Mouse (Mus musculus) liver, embryonic 14.5 days (tissue): ENCODE measurements at regions not wholly inside any gene's neighbourhood (a gene's known extent, or its start where the extent isn't known, plus 50 kb on each side); places are given as distances from the start of the nearest gene placed in this dataset.

Source experiments
- ATAC-seq: fragments of 200-750 bp; cut with Nextera tagmentation; 2 replicates; pipeline ENCODE4 v1.8.0; 2017; ENCODE audit warnings: moderate number of reproducible peaks, mild to moderate bottlenecking, moderate library complexity; ENCODE audit not compliant: insufficient read depth
- DNase-seq, 3 experiments: peaks; one replicate each; pipeline ENCODE4 v3.0.0-alpha.2; 2012 to 2013; ENCODE audit warnings: low read depth in 3 of 3, low spot score in 3 of 3
- H3K27ac ChIP-seq: fragments of 300-500 bp; sonication (generic); 2 replicates; pipeline ENCODE4 v1.5.1; 2014; ENCODE audit warnings: moderate library complexity, mild to moderate bottlenecking, control low read depth, inconsistent platforms
- H3K27me3 ChIP-seq: fragments of 300-500 bp; sonication (generic); 2 replicates; pipeline ENCODE4 v1.6.1; 2014; ENCODE audit warnings: mild to moderate bottlenecking, low read length, moderate library complexity; ENCODE audit not compliant: control insufficient read depth, insufficient read depth
- H3K36me3 ChIP-seq: fragments of 300-500 bp; sonication (generic); replicated peaks from 2 replicates; pipeline ENCODE4 v1.6.1; 2014; ENCODE audit warnings: low read depth; ENCODE audit not compliant: control insufficient read depth, insufficient read depth
- H3K4me1 ChIP-seq, 2 experiments: fragments of 200-500 bp in 1 of 2; fragments of 300-500 bp in 1 of 2; sonication (generic) in 1 of 2; replicated peaks; 2 replicates each; pipeline ENCODE4 v1.6.1; 2012 to 2014; ENCODE audit warnings: antibody characterized with exemption in 1 of 2, inconsistent platforms in 1 of 2, low read length in 1 of 2; ENCODE audit not compliant: control insufficient read depth in 2 of 2, insufficient read depth in 2 of 2
- H3K4me2 ChIP-seq: fragments of 300-500 bp; sonication (generic); 2 replicates; pipeline ENCODE4 v1.6.1; 2014; ENCODE audit warnings: low read depth, mild to moderate bottlenecking, control low read depth, moderate library complexity
- H3K4me3 ChIP-seq, 2 experiments: fragments of 200-500 bp in 1 of 2; fragments of 300-500 bp in 1 of 2; sonication (generic) in 1 of 2; 2 replicates each; pipeline ENCODE4 v1.5.1; 2012 to 2014; ENCODE audit warnings: low read depth in 2 of 2, low read length in 2 of 2, mild to moderate bottlenecking in 2 of 2, control low read depth in 1 of 2, inconsistent platforms in 1 of 2, moderate library complexity in 1 of 2; ENCODE audit not compliant: insufficient read depth in 1 of 2
- H3K9ac ChIP-seq: fragments of 300-500 bp; sonication (generic); replicated peaks from 2 replicates; pipeline ENCODE4 v1.6.1; 2014; ENCODE audit warnings: mild to moderate bottlenecking, control low read depth, moderate library complexity
- H3K9me3 ChIP-seq: fragments of 300-500 bp; sonication (generic); 2 replicates; pipeline ENCODE4 v1.6.1; 2016; ENCODE audit warnings: low read length, mixed read lengths; ENCODE audit not compliant: control insufficient read depth
- CTCF ChIP-seq: IDR thresholded peaks from 2 replicates; pipeline ENCODE4 v1.5.1; 2016; ENCODE audit warnings: antibody characterized with exemption, low read depth, control low read depth
- EP300 ChIP-seq: IDR thresholded peaks from 2 replicates; pipeline ENCODE4 v1.6.1; 2016; ENCODE audit warnings: antibody characterized with exemption, low read depth
- WGBS: fragments of 180-500 bp; shearing (Covaris S2); extraction: QIAGEN DNeasy Blood & Tissue Kit; methylation state at CpG from one replicate; pipeline ENCODE4 v1.1.7; 2014; ENCODE audit not compliant: insufficient replicate concordance; 5-methylcytosine and 5-hydroxymethylcytosine counted together

- no peak overlapping the region for H3K27ac ChIP-seq
- no peaks in the 10 kb centered on the region for H3K9me3 ChIP-seq
- 58% methylated on average over 11 of the region's 11 CpGs for WGBS
- no peaks in the 10 kb centered on the region for H3K27me3 ChIP-seq
- no peaks in the 10 kb centered on the region for H3K36me3 ChIP-seq
- H3K9ac ChIP-seq, result no peak overlapping the region
- H3K4me2 ChIP-seq, result no peak overlapping the region
- ATAC-seq (no peak), DNase-seq (no peak)
- H3K4me3 ChIP-seq, result no peak overlapping the region
- TF ChIP-seq EP300 (no peak), CTCF (no peak)
- H3K4me1 ChIP-seq, result no peaks in the 10 kb centered on the region
These were observed 50.6 kb upstream of the Iqsec3 start for GRCm38 (mm10) chr6:121523882-121524612.
